Mouse (Mus musculus) MEL (cell line): Measurements from ENCODE around the gene Elp5. TPM values are rescaled to one million over a fixed set of nuclear protein-coding genes. Genes with fewer than 3 reads are reported as not detected.

Experiments used
- DNase-seq: peaks from one replicate; pipeline ENCODE4 v3.0.0; 2011; ENCODE audit warnings: low read depth, low spot score
- H3K27ac ChIP-seq: 2 replicates; pipeline ENCODE4 v1.5.1; 2012; ENCODE audit warnings: low read depth, mild to moderate bottlenecking, control low read depth, low read length, moderate library complexity; ENCODE audit not compliant: control insufficient read depth
- H3K27me3 ChIP-seq, 2 experiments: fragments of 150-350 bp in 1 of 2; sonication (generic) in 1 of 2; 2 replicates each; pipeline ENCODE4 v1.6.1; 2012; ENCODE audit warnings: low read length in 2 of 2, mild to moderate bottlenecking in 2 of 2, improper control_type of control experiment in 1 of 2, moderate library complexity in 1 of 2; ENCODE audit not compliant: insufficient read depth in 2 of 2, control insufficient read depth in 1 of 2
- H3K36me3 ChIP-seq, 2 experiments: 2 replicates each; pipeline ENCODE4 v1.6.1; 2012 to 2014; ENCODE audit warnings: low read length in 2 of 2, improper control_type of control experiment in 1 of 2, inconsistent platforms in 1 of 2, mild to moderate bottlenecking in 1 of 2; ENCODE audit not compliant: insufficient read depth in 2 of 2, control insufficient read depth in 1 of 2
- H3K4me1 ChIP-seq, 2 experiments: fragments of 150-350 bp in 1 of 2; sonication (generic) in 1 of 2; 2 replicates each; pipeline ENCODE4 v1.6.1; 2012; ENCODE audit warnings: low read length in 2 of 2, improper control_type of control experiment in 1 of 2, mild to moderate bottlenecking in 1 of 2; ENCODE audit not compliant: insufficient read depth in 2 of 2, control insufficient read depth in 1 of 2
- H3K4me3 ChIP-seq, 2 experiments: fragments of 150-350 bp in 1 of 2; sonication (generic) in 1 of 2; 2 replicates each; pipeline ENCODE4 v1.5.1; 2012; ENCODE audit warnings: low read depth in 2 of 2, low read length in 2 of 2, mild to moderate bottlenecking in 2 of 2, moderate library complexity in 2 of 2, control low read depth in 1 of 2, improper control_type of control experiment in 1 of 2; ENCODE audit not compliant: control insufficient read depth in 1 of 2, insufficient read depth in 1 of 2
- H3K79me2 ChIP-seq: 2 replicates; pipeline ENCODE4 v1.6.1; 2012; ENCODE audit warnings: mild to moderate bottlenecking, low read length, moderate library complexity; ENCODE audit not compliant: control insufficient read depth, poor library complexity, insufficient read depth
- H3K9ac ChIP-seq: 2 replicates; pipeline ENCODE4 v1.6.1; 2012; ENCODE audit warnings: low read depth, mild to moderate bottlenecking, control low read depth, low read length, moderate library complexity; ENCODE audit not compliant: control insufficient read depth, poor library complexity, severe bottlenecking
- H3K9me3 ChIP-seq: fragments of 150-350 bp; sonication (generic); replicated peaks from 2 replicates; pipeline ENCODE4 v1.6.1; 2012; ENCODE audit warnings: mild to moderate bottlenecking, low read length, improper control_type of control experiment, moderate library complexity; ENCODE audit not compliant: insufficient read depth
- BHLHE40 ChIP-seq: IDR thresholded peaks from 2 replicates; pipeline ENCODE4 v1.6.1; 2012; ENCODE audit warnings: low read depth, mild to moderate bottlenecking, inconsistent platforms, low read length, improper control_type of control experiment, borderline replicate concordance
- CTCF ChIP-seq, 3 experiments: IDR thresholded peaks in 2 of 3; conservative IDR thresholded peaks in 1 of 3; 2 replicates each; pipeline ENCODE4 v1.5.1; 2011 to 2012; ENCODE audit warnings: low read length in 3 of 3, low read depth in 2 of 3, mild to moderate bottlenecking in 2 of 3, improper control_type of control experiment in 1 of 3, inconsistent platforms in 1 of 3, mixed read lengths in 1 of 3, moderate library complexity in 1 of 3; ENCODE audit not compliant: control insufficient read depth in 1 of 3, insufficient read depth in 1 of 3, poor library complexity in 1 of 3, severe bottlenecking in 1 of 3
- GABPA ChIP-seq: IDR thresholded peaks from 2 replicates; pipeline ENCODE4 v1.6.1; 2012; ENCODE audit warnings: low read depth, mild to moderate bottlenecking, inconsistent platforms, low read length, improper control_type of control experiment, moderate library complexity
- GATA1 ChIP-seq: IDR thresholded peaks from 2 replicates; pipeline ENCODE4 v1.6.1; 2011; ENCODE audit warnings: low read depth, low read length, improper control_type of control experiment
- HCFC1 ChIP-seq: IDR thresholded peaks from 2 replicates; pipeline ENCODE4 v1.6.1; 2012; ENCODE audit warnings: low read depth, mild to moderate bottlenecking, inconsistent platforms, low read length, improper control_type of control experiment, moderate library complexity
- JUND ChIP-seq: IDR thresholded peaks from 2 replicates; pipeline ENCODE4 v1.6.1; 2011; ENCODE audit warnings: low read depth, mild to moderate bottlenecking, improper control_type of control experiment, low read length
- KAT2A ChIP-seq: conservative IDR thresholded peaks from 2 replicates; pipeline ENCODE4 v1.6.1; 2012; ENCODE audit warnings: low read depth, low read length, improper control_type of control experiment, inconsistent platforms
- MAX ChIP-seq: IDR thresholded peaks from 2 replicates; pipeline ENCODE4 v1.6.1; 2011; ENCODE audit warnings: low read length, improper control_type of control experiment
- MAZ ChIP-seq: IDR thresholded peaks from 2 replicates; pipeline ENCODE4 v1.6.1; 2012; ENCODE audit warnings: low read depth, mild to moderate bottlenecking, inconsistent platforms, low read length, improper control_type of control experiment
- MEF2A ChIP-seq: IDR thresholded peaks from 2 replicates; pipeline ENCODE4 v1.6.1; 2014; ENCODE audit warnings: low read depth, mild to moderate bottlenecking, inconsistent platforms, low read length, improper control_type of control experiment; ENCODE audit not compliant: poor library complexity, insufficient replicate concordance, severe bottlenecking; ENCODE audit errors: extremely low read depth
- MXI1 ChIP-seq: IDR thresholded peaks from 2 replicates; pipeline ENCODE4 v1.6.1; 2011; ENCODE audit warnings: mild to moderate bottlenecking, low read depth, low read length, improper control_type of control experiment
- MYB ChIP-seq: IDR thresholded peaks from 2 replicates; pipeline ENCODE4 v1.6.1; 2011; ENCODE audit warnings: mild to moderate bottlenecking, low read depth, low read length, improper control_type of control experiment
- NELFE ChIP-seq: IDR thresholded peaks from 2 replicates; pipeline ENCODE4 v1.6.1; 2011; ENCODE audit warnings: low read depth, low read length, improper control_type of control experiment
- NRF1 ChIP-seq: IDR thresholded peaks from 2 replicates; pipeline ENCODE4 v1.6.1; 2014; ENCODE audit warnings: low read depth, mild to moderate bottlenecking, inconsistent platforms, low read length, improper control_type of control experiment, moderate library complexity; ENCODE audit not compliant: poor library complexity, insufficient read depth, severe bottlenecking
- POLR2AphosphoS2 ChIP-seq: IDR thresholded peaks from 2 replicates; pipeline ENCODE4 v1.6.1; 2011; ENCODE audit warnings: low read length, improper control_type of control experiment
- POLR2AphosphoS5 ChIP-seq: IDR thresholded peaks from 2 replicates; pipeline ENCODE4 v1.6.1; 2012; ENCODE audit warnings: low read depth, borderline replicate concordance, mild to moderate bottlenecking, inconsistent platforms, low read length, moderate library complexity, mixed read lengths
- RAD21 ChIP-seq: IDR thresholded peaks from 2 replicates; pipeline ENCODE4 v1.6.1; 2011; ENCODE audit warnings: mild to moderate bottlenecking, low read depth, low read length, improper control_type of control experiment
- SIN3A ChIP-seq: IDR thresholded peaks from 2 replicates; pipeline ENCODE4 v1.6.1; 2012; ENCODE audit warnings: low read length, improper control_type of control experiment, inconsistent platforms
- SMC3 ChIP-seq: IDR thresholded peaks from 2 replicates; pipeline ENCODE4 v1.6.1; 2011; ENCODE audit warnings: low read depth, low read length, improper control_type of control experiment
- TAL1 ChIP-seq: IDR thresholded peaks from 2 replicates; pipeline ENCODE4 v1.6.1; 2012; ENCODE audit warnings: mild to moderate bottlenecking, inconsistent platforms, low read length, moderate library complexity, mixed read lengths
- TBP ChIP-seq: IDR thresholded peaks from 2 replicates; pipeline ENCODE4 v1.8.0; 2011; ENCODE audit warnings: low read depth, low read length, improper control_type of control experiment
- TCF12 ChIP-seq: IDR thresholded peaks from 2 replicates; pipeline ENCODE4 v1.6.1; 2014; ENCODE audit warnings: low read depth, mild to moderate bottlenecking, inconsistent platforms, low read length, improper control_type of control experiment, moderate library complexity
- USF1 ChIP-seq: IDR thresholded peaks from 2 replicates; pipeline ENCODE4 v1.6.1; 2014; ENCODE audit warnings: low read depth, mild to moderate bottlenecking, inconsistent platforms, low read length, improper control_type of control experiment, moderate library complexity
- ZC3H11A ChIP-seq: IDR thresholded peaks from 2 replicates; pipeline ENCODE4 v1.6.1; 2012; ENCODE audit warnings: low read depth, mild to moderate bottlenecking, inconsistent platforms, low read length, improper control_type of control experiment
- ZKSCAN1 ChIP-seq: IDR thresholded peaks from 2 replicates; pipeline ENCODE4 v1.6.1; 2012; ENCODE audit warnings: low read depth, mild to moderate bottlenecking, inconsistent platforms, low read length, improper control_type of control experiment, moderate library complexity
- ZNF384 ChIP-seq: IDR thresholded peaks from 2 replicates; pipeline ENCODE4 v1.6.1; 2012; ENCODE audit warnings: low read depth, mild to moderate bottlenecking, inconsistent platforms, low read length, improper control_type of control experiment
- polyA plus RNA-seq, 2 experiments: library from polyadenylated mRNA; stranded (reverse) in 1 of 2; unstranded in 1 of 2; fragments of >175 nt in 1 of 2; fragments of >200 nt in 1 of 2; gene quantifications; 2 replicates each; pipeline versions ENCODE4 v1.2.1 to v1.2.4; 2012; ENCODE audit warnings: low replicate concordance in 2 of 2, low read depth in 1 of 2; ENCODE audit not compliant: insufficient read length in 2 of 2, insufficient read depth in 1 of 2, missing spikeins in 1 of 2
- total RNA-seq: library from RNA; depleted of rRNA; stranded (reverse); fragments of 300-350 nt; gene quantifications from 2 replicates; pipeline ENCODE4 v1.2.3, GENCODE M21; 2012

The Elp5 gene
- total and polyA plus RNA-seq, 3 experiments = 189 to 222 TPM; not detected in 1

GRCm38 (mm10) chr11:69934681-69935080, 47.6 kb downstream of the Elp5 start:
- H3K27me3 ChIP-seq = peaks cover 0 to 2% of the 10 kb centered on the region in 2 experiments; a peak in 1 of 4 replicates
- TF ChIP-seq GATA1 = 0 out of 2 replicates have a peak, but pooled peaks have one; percentile 1
- TF ChIP-seq MXI1 = no peak; the same call in 1 of the 2 replicates
- peak overlapping the region; percentile 60 for H3K9ac ChIP-seq

DNA sequence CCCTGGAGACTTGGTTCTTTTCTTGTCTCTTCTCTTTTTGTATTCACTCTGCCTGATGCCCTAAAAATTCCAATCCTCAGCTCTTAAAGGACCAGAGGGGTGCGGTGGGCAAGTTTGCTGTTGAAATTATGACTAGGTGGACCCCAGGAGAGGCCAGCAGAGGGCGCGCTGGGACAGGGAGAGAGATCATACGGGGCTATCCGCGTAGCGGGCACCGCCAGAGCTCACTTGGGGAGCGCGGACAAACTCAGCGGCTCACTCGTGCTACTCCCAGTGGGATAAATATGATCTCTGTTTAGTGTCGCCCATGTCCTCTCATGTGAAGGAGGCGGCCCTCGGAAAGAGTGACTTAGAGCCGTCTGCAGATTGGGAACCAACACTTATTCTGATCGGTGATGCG, 48.1 kb downstream of the Elp5 start:
- peak; percentile 96 for DNase-seq
- Histone ChIP-seq H3K9ac (peak overlapping the region; percentile 60), H3K4me3 (peak overlapping the region; percentile 57 to 60), H3K4me1 (peaks cover 9 to 34% of the 10 kb centered on the region in 2 experiments; a peak in 3 of 4 replicates), H3K27ac (peak overlapping the region; percentile 42), H3K36me3 (peaks cover 0 to 32% of the 10 kb centered on the region in 2 experiments; a peak in 2 of 4 replicates), H3K27me3 (peaks cover 0 to 2% of the 10 kb centered on the region in 2 experiments; a peak in 1 of 4 replicates), H3K9me3 (no peaks in the 10 kb centered on the region), H3K79me2 (no peaks in the 10 kb centered on the region)
- no peak for TF ChIP-seq NELFE
- no peak for TF ChIP-seq ZKSCAN1
- TF ChIP-seq RAD21 = peak; percentile 93
- TF ChIP-seq POLR2AphosphoS5 = no peak
- no peak for TF ChIP-seq MYB
- TF ChIP-seq CTCF (IDR thresholded peaks at IDR 0.05 in 2 of 3, conservative IDR thresholded peaks at IDR 0.05 in 1 of 3; ENCODE audit: control insufficient read depth in 1 of 3, insufficient read depth in 1 of 3, low read depth in 2 of 3, low read length in 3 of 3, poor library complexity in 1 of 3, severe bottlenecking in 1 of 3) = peak; percentile 67 to 99 (median 99)
- peak; percentile 74 for TF ChIP-seq SIN3A
- peak; percentile 55 for TF ChIP-seq MXI1
- no peak; the same call in 1 of the 2 replicates for TF ChIP-seq USF1
- peak; percentile 87 for TF ChIP-seq SMC3
- TF ChIP-seq MAX = no peak
- no peak for TF ChIP-seq KAT2A
- peak; percentile 86 for TF ChIP-seq ZC3H11A
- TF ChIP-seq MAZ = peak; percentile 88
- 0 out of 2 replicates have a peak, but pooled peaks have one; percentile 17 for TF ChIP-seq TCF12
- TF ChIP-seq NRF1 = no peak; the same call in 1 of the 2 replicates
- no peak for TF ChIP-seq MEF2A
- TF ChIP-seq JUND = no peak
- TF ChIP-seq TBP = no peak
- peak; percentile 41; the same call in 1 of the 2 replicates for TF ChIP-seq ZNF384
- TF ChIP-seq TAL1 = no peak
- TF ChIP-seq GABPA = no peak
- TF ChIP-seq BHLHE40 = no peak
- peak; percentile 54; the same call in 1 of the 2 replicates for TF ChIP-seq HCFC1
- TF ChIP-seq POLR2AphosphoS2 = no peak

More at GRCm38 (mm10) chr11:69934681-69935080, 47.6 kb downstream of the Elp5 start:
- H3K36me3 ChIP-seq = peaks cover 0 to 28% of the 10 kb centered on the region in 2 experiments; a peak in 2 of 4 replicates
- DNase-seq = peak; percentile 78
- peak overlapping the region; percentile 42 for H3K27ac ChIP-seq
- peak overlapping the region; percentile 57 to 60 for H3K4me3 ChIP-seq
- no peaks in the 10 kb centered on the region for H3K79me2 ChIP-seq
- H3K9me3 ChIP-seq = no peaks in the 10 kb centered on the region
- peaks cover 5 to 30% of the 10 kb centered on the region in 2 experiments; a peak in 2 of 4 replicates for H3K4me1 ChIP-seq
